Mouse (Mus musculus) bone marrow macrophage, adult 2 months (primary cell): ENCODE data around the gene Rhbdd3. TPM values are rescaled to one million over a fixed set of nuclear protein-coding genes. Genes with fewer than 3 reads are reported as not detected.
A peak's percentile ranks its signal among the peaks of the same experiment; 100 is the strongest.
"Not testable (repeated sequence)": the region's sequence is repeated elsewhere in the genome, so short reads cannot be mapped to it uniquely, and the experiment has no call there.

ENCODE experiments used
- H3K27ac ChIP-seq: 2 replicates; pipeline ENCODE4 v1.5.1; 2012; ENCODE audit warnings: low read depth, low read length; ENCODE audit not compliant: insufficient read depth
- H3K4me1 ChIP-seq: 2 replicates; pipeline ENCODE4 v1.6.1; 2012; ENCODE audit warnings: low read length; ENCODE audit not compliant: control insufficient read depth, insufficient read depth
- H3K4me3 ChIP-seq: 2 replicates; pipeline ENCODE4 v1.5.1; 2012; ENCODE audit warnings: mild to moderate bottlenecking, low read length, moderate library complexity; ENCODE audit not compliant: insufficient read depth
- CTCF ChIP-seq: IDR thresholded peaks from 2 replicates; pipeline ENCODE4 v1.5.1; 2012; ENCODE audit warnings: low read depth, mild to moderate bottlenecking, low read length, moderate library complexity
- POLR2A ChIP-seq: IDR thresholded peaks from 2 replicates; pipeline ENCODE4 v1.6.1; 2012; ENCODE audit warnings: mild to moderate bottlenecking, low read depth, low read length, borderline replicate concordance
- polyA plus RNA-seq: library from polyadenylated mRNA; stranded (reverse); fragments of >200 nt; gene quantifications from 2 replicates; pipeline ENCODE4 v1.2.4, GENCODE M21; 2012; ENCODE audit not compliant: missing spikeins, insufficient read depth, insufficient read length

The Rhbdd3 gene
- polyA plus RNA-seq, 1 experiment = 15.0 TPM

- H3K27ac ChIP-seq = peak within 1 kb of the TSS; percentile 61
- H3K4me1 ChIP-seq = peaks cover 19% of the 10 kb centered on the region
- TF ChIP-seq POLR2A = no peak
- peak; percentile 76 for TF ChIP-seq CTCF
- H3K4me3 ChIP-seq = peak within 1 kb of the TSS; percentile 66
These were observed 33.5 kb upstream of the Rhbdd3 start, which contains the start of gene Gas2l1 for GRCm38 (mm10) chr11:5065056-5065821. Gene Gas2l1 (minus strand): TSS chr11:5065327.

DNA sequence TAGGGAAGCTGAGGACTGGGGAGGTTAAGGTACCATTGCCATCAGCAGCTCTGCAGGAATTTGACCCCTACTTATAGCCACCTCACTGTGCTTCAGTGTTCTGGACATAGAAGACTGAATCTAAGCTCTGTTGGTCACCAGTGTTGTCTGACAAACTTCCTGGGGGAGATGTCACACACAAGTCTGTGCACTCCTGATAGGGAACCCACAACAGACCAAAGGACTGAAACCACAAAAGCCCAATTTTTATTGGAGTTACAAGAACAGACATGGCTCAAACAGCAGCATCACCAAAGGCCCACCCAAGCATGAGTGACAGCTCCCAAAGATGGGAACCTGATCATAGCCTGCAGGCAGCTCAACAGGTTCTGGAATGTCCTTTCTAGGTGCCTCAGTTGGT, 31.7 kb upstream of the Rhbdd3 start:
- peaks cover 16% of the 10 kb centered on the region for H3K4me1 ChIP-seq
- no peak overlapping the region for H3K27ac ChIP-seq
- H3K4me3 ChIP-seq = no peak overlapping the region
- TF ChIP-seq POLR2A = no peak
- no peak for TF ChIP-seq CTCF

DNA sequence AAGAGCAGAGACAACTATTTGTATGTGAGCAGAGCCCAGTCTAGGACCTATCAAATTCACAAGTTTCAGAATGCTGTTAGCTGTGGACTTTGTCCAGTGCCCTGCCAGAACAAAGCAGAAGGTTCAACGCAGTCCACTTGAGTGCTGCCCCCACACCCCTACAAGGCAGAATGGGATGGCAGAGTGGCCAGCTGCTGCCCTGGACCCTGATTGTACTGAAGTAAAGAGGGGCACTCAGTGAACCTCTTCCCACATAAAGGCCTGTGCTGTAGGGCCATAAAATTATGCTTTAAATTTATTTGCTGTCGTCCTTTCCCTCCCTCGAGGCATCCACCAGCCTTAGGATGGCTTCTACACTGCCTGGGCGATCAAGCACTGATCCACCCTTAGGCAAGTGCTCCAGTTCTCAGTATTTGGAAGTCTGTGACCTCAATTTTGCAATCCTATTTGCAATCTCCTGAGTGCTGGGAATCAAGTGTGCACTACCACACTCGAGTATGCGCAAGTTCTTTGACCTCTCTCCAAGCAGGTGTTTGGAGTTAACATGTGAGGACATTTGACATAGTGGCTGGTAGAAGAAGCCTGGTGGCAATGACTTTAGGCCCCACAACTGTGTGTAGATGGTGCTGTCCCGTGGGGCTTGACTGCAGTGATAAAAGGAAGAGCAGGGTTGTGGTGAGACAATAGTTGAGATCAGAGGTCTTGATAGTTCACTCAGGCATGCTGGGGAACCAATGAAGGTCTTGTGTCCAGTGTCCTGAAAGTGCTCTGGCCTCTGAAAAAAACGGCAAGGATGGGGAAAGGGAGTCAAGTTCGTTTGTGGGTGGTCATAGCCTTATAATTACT, 30.4 kb upstream of the Rhbdd3 start:
- Histone ChIP-seq H3K4me3 (no peak overlapping the region), H3K27ac (no peak overlapping the region), H3K4me1 (peaks cover 7% of the 10 kb centered on the region; the same call in 1 of the 2 replicates)
- TF ChIP-seq POLR2A (no peak), CTCF (no peak)

GRCm38 (mm10) chr11:5074882-5075281, 23.8 kb upstream of the Rhbdd3 start:
- H3K27ac ChIP-seq = no peak overlapping the region
- TF ChIP-seq CTCF (no peak; the same call in 1 of the 2 replicates), POLR2A (no peak)
- no peak overlapping the region for H3K4me3 ChIP-seq
- no peaks in the 10 kb centered on the region for H3K4me1 ChIP-seq

DNA sequence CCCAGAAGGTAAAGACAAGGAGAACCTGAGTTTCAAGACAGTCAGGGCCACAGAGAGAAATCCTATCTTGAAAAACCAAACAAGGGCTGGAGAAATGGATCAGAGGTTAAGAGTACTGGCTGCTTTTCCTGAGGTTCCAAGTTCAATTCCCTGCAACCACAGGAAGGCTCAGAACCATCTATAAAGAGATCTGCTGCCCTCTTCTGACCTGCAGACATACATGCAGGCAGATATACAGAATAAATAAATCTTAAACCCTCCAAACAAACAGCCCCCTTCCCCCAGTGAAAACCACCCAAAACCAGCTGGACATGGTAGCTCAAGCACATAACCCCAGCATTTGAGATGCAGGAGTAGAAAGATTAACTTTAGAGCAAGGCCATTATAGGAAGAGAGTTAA, 23.0 kb upstream of the Rhbdd3 start:
- Histone ChIP-seq H3K4me1 (no peaks in the 10 kb centered on the region), H3K27ac (no peak overlapping the region), H3K4me3 (no peak overlapping the region)
- TF ChIP-seq POLR2A = no peak
- TF ChIP-seq CTCF = no peak

GRCm38 (mm10) chr11:5076843-5077242, 21.9 kb upstream of the Rhbdd3 start:
- H3K4me1 ChIP-seq, H3K27ac ChIP-seq, H3K4me3 ChIP-seq: not testable (repeated sequence)

GRCm38 (mm10) chr11:5089147-5089546, 9.6 kb upstream of the Rhbdd3 start:
- H3K4me1 ChIP-seq = no peaks in the 10 kb centered on the region
- TF ChIP-seq CTCF (no peak), POLR2A (no peak)
- no peak overlapping the region for H3K4me3 ChIP-seq
- no peak overlapping the region for H3K27ac ChIP-seq

- peaks cover 6% of the 10 kb centered on the region for H3K4me1 ChIP-seq
These were observed 7.0 kb upstream of the Rhbdd3 start for GRCm38 (mm10) chr11:5091706-5092105.

DNA sequence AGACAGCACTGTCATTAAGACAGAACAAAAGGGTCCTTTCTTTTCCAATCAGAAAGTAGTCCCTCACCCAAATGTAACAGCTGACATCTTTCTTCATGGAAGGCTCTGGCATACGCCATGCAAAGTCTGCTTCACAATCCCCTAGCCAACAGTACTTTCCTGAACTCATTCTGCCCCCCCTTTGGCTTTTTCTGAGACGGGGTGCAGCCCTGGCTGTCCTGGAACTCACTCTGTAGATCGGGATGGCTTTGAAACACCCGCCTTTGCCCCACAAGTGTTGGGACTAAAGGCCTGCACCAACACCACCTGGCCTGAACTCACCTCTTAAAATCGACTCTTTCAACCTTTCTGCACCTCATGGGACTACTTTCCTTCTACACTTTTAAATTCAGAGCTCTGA, 2.8 kb upstream of the Rhbdd3 start:
- H3K4me3 ChIP-seq = peak overlapping the region; percentile 18; the same call in 1 of the 2 replicates
- 0 out of 2 replicates have a peak overlapping the region, but pooled peaks have one; percentile 13 for H3K27ac ChIP-seq

More at GRCm38 (mm10) chr11:5091706-5092105, 7.0 kb upstream of the Rhbdd3 start:
- H3K4me3 ChIP-seq = no peak overlapping the region
- TF ChIP-seq CTCF (no peak), POLR2A (no peak)
- no peak overlapping the region for H3K27ac ChIP-seq

GRCm38 (mm10) chr11:5096480-5097020, 2.2 kb upstream of the Rhbdd3 start:
- peak overlapping the region; percentile 78 for H3K4me3 ChIP-seq
- TF ChIP-seq CTCF (no peak), POLR2A (no peak)
- no peak overlapping the region for H3K27ac ChIP-seq
- peaks cover 13% of the 10 kb centered on the region for H3K4me1 ChIP-seq

More for the DNA sequence above, 2.8 kb upstream of the Rhbdd3 start:
- peaks cover 12% of the 10 kb centered on the region for H3K4me1 ChIP-seq
- TF ChIP-seq CTCF = no peak
- no peak for TF ChIP-seq POLR2A
